Mouse (Mus musculus) heart, postnatal 0 days (tissue): Measurements from ENCODE around the gene M1ap. TPM values are rescaled to one million over a fixed set of nuclear protein-coding genes. Genes with fewer than 3 reads are reported as not detected.
A peak's percentile ranks its signal among the peaks of the same experiment; 100 is the strongest.

Experiments
- ATAC-seq: fragments of 200-750 bp; cut with Nextera tagmentation; 2 replicates; pipeline ENCODE4 v1.8.0; 2017; ENCODE audit warnings: low read depth, moderate number of reproducible peaks, moderate library complexity; ENCODE audit not compliant: insufficient read depth
- DNase-seq: peaks from one replicate; pipeline ENCODE4 v3.0.0-alpha.2; 2016; ENCODE audit warnings: low spot score
- H3K27ac ChIP-seq: fragments of 300-500 bp; sonication (generic); 2 replicates; pipeline ENCODE4 v1.5.1; 2014; ENCODE audit warnings: low read depth, mild to moderate bottlenecking
- H3K27me3 ChIP-seq: fragments of 300-500 bp; sonication (generic); 2 replicates; pipeline ENCODE4 v1.6.1; 2014; ENCODE audit warnings: low read length, mixed read lengths; ENCODE audit not compliant: control insufficient read depth, insufficient read depth
- H3K36me3 ChIP-seq: fragments of 300-500 bp; sonication (generic); replicated peaks from 2 replicates; pipeline ENCODE4 v1.6.1; 2014; ENCODE audit warnings: low read length, mixed read lengths; ENCODE audit not compliant: control insufficient read depth, insufficient read depth
- H3K4me1 ChIP-seq: fragments of 300-500 bp; sonication (generic); 2 replicates; pipeline ENCODE4 v1.6.1; 2014; ENCODE audit warnings: antibody characterized with exemption; ENCODE audit not compliant: control insufficient read depth, insufficient read depth
- H3K4me2 ChIP-seq: fragments of 300-500 bp; sonication (generic); 2 replicates; pipeline ENCODE4 v1.6.1; 2014; ENCODE audit warnings: low read depth, mild to moderate bottlenecking, low read length, moderate library complexity
- H3K4me3 ChIP-seq: fragments of 300-500 bp; sonication (generic); 2 replicates; pipeline ENCODE4 v1.5.1; 2014; ENCODE audit warnings: low read depth, low read length
- H3K9ac ChIP-seq: fragments of 300-500 bp; sonication (generic); replicated peaks from 2 replicates; pipeline ENCODE4 v1.6.1; 2014; ENCODE audit warnings: low read depth, low read length, mixed read lengths
- H3K9me3 ChIP-seq: fragments of 300-500 bp; sonication (generic); replicated peaks from 2 replicates; pipeline ENCODE4 v1.6.1; 2016; ENCODE audit warnings: low read length; ENCODE audit not compliant: control insufficient read depth
- CTCF ChIP-seq: IDR thresholded peaks from 2 replicates; pipeline ENCODE4 v1.5.1; 2016; ENCODE audit warnings: antibody characterized with exemption, control low read depth, low read depth
- EP300 ChIP-seq: IDR thresholded peaks from 2 replicates; pipeline ENCODE4 v1.6.1; 2016; ENCODE audit warnings: antibody characterized with exemption, low read depth
- WGBS: fragments of 180-500 bp; shearing (Covaris S2); extraction: QIAGEN DNeasy Blood & Tissue Kit; methylation state at CpG from one replicate; pipeline ENCODE4 v1.1.7; 2014; 5-methylcytosine and 5-hydroxymethylcytosine counted together
- polyA plus RNA-seq: library from polyadenylated mRNA; unstranded; fragments of >200 nt; fragmentation: Nextera tagmentation; extraction: Ambion mirVana; gene quantifications from 2 replicates; pipeline ENCODE4 v1.2.1, GENCODE M21; 2015
- total RNA-seq: library from RNA; depleted of rRNA; stranded (reverse); fragments of >200 nt; gene quantifications from 2 replicates; pipeline ENCODE4 v1.2.3, GENCODE M21; 2014; ENCODE audit warnings: low replicate concordance

The M1ap gene
- total and polyA plus RNA-seq, 2 experiments from 2014 or later = 0.75 TPM; not detected in 1

- no peak for ATAC-seq
Observed at GRCm38 (mm10) chr6:83037188-83037587, 90.5 kb downstream of the M1ap start.

DNA sequence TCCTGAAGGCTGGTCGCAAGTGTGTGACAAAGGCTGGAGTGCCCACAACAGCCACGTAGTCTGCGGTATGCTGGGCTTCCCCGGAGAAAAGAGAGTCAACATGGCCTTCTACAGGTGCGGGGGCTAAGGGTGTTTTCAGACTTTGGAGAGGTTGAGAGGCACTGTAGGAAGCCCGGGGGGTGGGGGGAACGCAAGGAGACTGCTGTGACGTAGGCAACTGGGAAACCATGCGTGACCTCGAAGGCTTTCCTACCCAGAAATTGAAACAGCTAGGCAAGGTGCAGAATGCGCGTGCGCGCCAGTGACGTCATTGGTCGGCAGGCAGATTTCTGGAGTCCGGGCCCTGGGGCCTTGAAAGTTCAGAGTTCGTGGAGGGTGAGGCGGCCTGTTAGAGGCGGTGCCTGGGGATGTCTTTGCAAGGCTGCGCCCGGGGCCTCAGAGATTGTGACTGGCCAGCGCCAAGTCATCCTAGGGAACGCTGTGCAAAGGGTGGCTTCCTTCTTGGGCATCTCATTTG is 91.9 kb downstream of the M1ap start:
- Histone ChIP-seq H3K27ac (no peak overlapping the region), H3K4me2 (peak overlapping the region; percentile 56), H3K9me3 (no peaks in the 10 kb centered on the region), H3K36me3 (no peaks in the 10 kb centered on the region), H3K4me3 (peak overlapping the region; percentile 30), H3K27me3 (0 out of 2 replicates have a peak, but pooled peaks cover 3% of the 10 kb centered on the region), H3K9ac (no peak overlapping the region), H3K4me1 (peaks cover 14% of the 10 kb centered on the region)
- 13% methylated on average over 24 of the region's 24 CpGs for WGBS
- DNase-seq (peak; percentile 69), ATAC-seq (peak; percentile 67)
- TF ChIP-seq EP300 = no peak
- TF ChIP-seq CTCF = no peak

More at GRCm38 (mm10) chr6:83037188-83037587, 90.5 kb downstream of the M1ap start:
- DNase-seq = no peak
- H3K27me3 ChIP-seq = peaks cover 6% of the 10 kb centered on the region; the same call in 1 of the 2 replicates
- no peak overlapping the region for H3K4me2 ChIP-seq
- TF ChIP-seq CTCF = no peak
- TF ChIP-seq EP300 = no peak
- peaks cover 23% of the 10 kb centered on the region for H3K4me1 ChIP-seq
- H3K4me3 ChIP-seq = no peak overlapping the region
- H3K36me3 ChIP-seq = no peaks in the 10 kb centered on the region
- H3K27ac ChIP-seq = no peak overlapping the region
- no peaks in the 10 kb centered on the region for H3K9me3 ChIP-seq
- 74% methylated on average over 8 of the region's 8 CpGs for WGBS
- H3K9ac ChIP-seq = no peak overlapping the region

DNA sequence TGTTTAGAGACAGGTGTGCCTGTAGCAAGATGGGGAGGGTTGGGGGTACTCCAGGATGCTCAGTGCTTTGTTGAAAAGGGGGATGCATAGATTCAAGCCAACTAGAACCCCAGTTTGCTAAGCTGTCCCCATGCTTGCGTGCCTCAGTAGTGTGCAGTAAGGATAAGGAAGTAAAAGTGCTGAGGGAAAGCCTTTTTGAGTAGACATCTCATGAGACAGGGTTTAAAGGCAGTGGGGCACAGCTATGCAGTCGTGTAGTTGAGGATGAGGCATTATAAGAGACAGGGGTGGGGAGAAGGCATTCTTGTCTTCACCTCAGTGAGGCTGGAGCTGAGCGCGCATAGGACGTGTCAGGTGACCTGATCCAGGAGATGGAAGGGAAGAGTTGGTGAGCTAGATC is 93.9 kb downstream of the M1ap start:
- Histone ChIP-seq H3K9ac (no peak overlapping the region), H3K36me3 (no peaks in the 10 kb centered on the region), H3K4me3 (no peak overlapping the region), H3K27ac (no peak overlapping the region), H3K9me3 (no peaks in the 10 kb centered on the region), H3K27me3 (0 out of 2 replicates have a peak, but pooled peaks cover 3% of the 10 kb centered on the region), H3K4me1 (peaks cover 7% of the 10 kb centered on the region), H3K4me2 (no peak overlapping the region)
- no peak for TF ChIP-seq EP300
- no peak for TF ChIP-seq CTCF
- 79% methylated on average over 5 of the region's 5 CpGs for whole genome bisulfite sequencing
- ATAC-seq (no peak), DNase-seq (no peak)

DNA sequence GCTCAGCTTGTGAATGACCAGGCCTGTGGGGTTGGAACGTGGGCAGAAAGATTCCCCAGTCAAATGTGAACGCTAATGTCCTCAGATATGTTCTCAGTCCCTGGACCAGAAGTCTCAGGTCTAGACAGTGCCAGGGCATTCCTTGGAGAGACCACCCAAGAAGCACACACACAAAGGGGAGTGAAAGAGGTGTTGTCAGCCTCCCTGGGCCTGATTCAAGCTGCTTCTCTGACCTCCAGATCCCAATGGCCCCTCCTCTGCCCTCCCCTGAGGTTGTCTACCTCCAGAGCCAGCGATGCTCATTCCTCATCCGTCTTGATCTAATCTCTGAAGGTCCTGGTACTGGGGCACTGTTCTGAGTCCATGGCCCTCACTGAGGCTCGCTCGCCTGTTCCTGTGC is 96.9 kb downstream of the M1ap start:
- no peak for DNase-seq
- no peak for ATAC-seq
- Histone ChIP-seq H3K4me3 (no peak overlapping the region), H3K4me1 (peaks cover 4% of the 10 kb centered on the region), H3K4me2 (no peak overlapping the region), H3K27ac (no peak overlapping the region), H3K9me3 (no peaks in the 10 kb centered on the region), H3K9ac (no peak overlapping the region), H3K36me3 (no peaks in the 10 kb centered on the region), H3K27me3 (no peaks in the 10 kb centered on the region)
- TF ChIP-seq EP300 (no peak), CTCF (no peak)
- WGBS = 67% methylated on average over 6 of the region's 6 CpGs

DNA sequence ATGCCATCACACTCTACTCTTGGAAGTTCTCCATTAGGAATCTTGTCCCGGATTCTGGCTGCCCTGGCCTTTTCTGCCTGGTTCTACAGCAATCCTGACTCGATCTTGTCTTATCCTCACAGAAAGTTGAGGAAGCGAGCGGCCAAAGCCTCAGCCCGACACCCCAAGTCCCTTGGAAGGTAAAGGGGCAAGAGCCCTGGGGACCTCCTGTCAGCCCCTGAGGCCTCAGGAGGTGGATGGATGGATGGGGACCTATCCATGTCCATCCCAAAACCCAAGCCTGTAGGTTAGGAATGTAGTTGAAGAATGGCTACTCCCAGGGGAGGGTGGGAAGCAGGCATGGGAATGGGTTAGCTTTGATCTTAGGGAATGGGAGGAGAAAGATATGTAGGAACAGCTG is 97.3 kb downstream of the M1ap start:
- 0 out of 2 replicates have a peak, but pooled peaks have one; percentile 8 for ATAC-seq
- Histone ChIP-seq H3K4me3 (no peak overlapping the region), H3K9me3 (no peaks in the 10 kb centered on the region), H3K36me3 (no peaks in the 10 kb centered on the region), H3K4me1 (no peaks in the 10 kb centered on the region; the same call in 1 of the 2 replicates), H3K27me3 (no peaks in the 10 kb centered on the region), H3K4me2 (no peak overlapping the region), H3K27ac (no peak overlapping the region), H3K9ac (no peak overlapping the region)
- no peak for DNase-seq
- TF ChIP-seq EP300 (no peak), CTCF (no peak)
- WGBS = 86% methylated on average over 5 of the region's 5 CpGs

- Histone ChIP-seq H3K4me2 (no peak overlapping the region), H3K36me3 (no peaks in the 10 kb centered on the region), H3K4me3 (no peak overlapping the region), H3K4me1 (no peaks in the 10 kb centered on the region), H3K27me3 (no peaks in the 10 kb centered on the region), H3K9me3 (no peaks in the 10 kb centered on the region), H3K9ac (no peak overlapping the region), H3K27ac (no peak overlapping the region)
- ATAC-seq = peak; percentile 72
- 15% methylated on average over 9 of the region's 9 CpGs for WGBS
- peak; percentile 46 for DNase-seq
- TF ChIP-seq CTCF (no peak), EP300 (no peak)
Observed at GRCm38 (mm10) chr6:83044742-83045141, 98.0 kb downstream of the M1ap start.
